Mouse (Mus musculus) embryonic stem cell, embryonic (primary cell): ENCODE data around the gene Vmn1r123.
"Not testable (repeated sequence)": the region's sequence is repeated elsewhere in the genome, so short reads cannot be mapped to it uniquely, and the experiment has no call there.

Experiments
- CTCF ChIA-PET, 4 experiments: fragments of 300-600 bp in 2 of 4; fragments of 350-600 bp in 2 of 4; sonication (Branson Sonifier 250); formaldehyde crosslinking; loops; one replicate each; lab custom pipeline; 2022; ENCODE audit warnings: inconsistent platforms in 2 of 4; lab: Charles Lee
- POLR2A ChIA-PET, 4 experiments: fragments of 300-600 bp in 2 of 4; fragments of 350-600 bp in 2 of 4; sonication (Branson Sonifier 250); formaldehyde crosslinking; loops; one replicate each; lab custom pipeline; 2022; ENCODE audit warnings: antibody characterized with exemption in 4 of 4, inconsistent platforms in 1 of 4; lab: Charles Lee

The Vmn1r123 gene

GRCm38 (mm10) chr7:21161885-21162284 is at the start of gene Vmn1r123:
TSS of gene Vmn1r123 (plus strand) at chr7:21162185.
- CTCF ChIA-PET, POLR2A ChIA-PET: not testable (repeated sequence)

DNA sequence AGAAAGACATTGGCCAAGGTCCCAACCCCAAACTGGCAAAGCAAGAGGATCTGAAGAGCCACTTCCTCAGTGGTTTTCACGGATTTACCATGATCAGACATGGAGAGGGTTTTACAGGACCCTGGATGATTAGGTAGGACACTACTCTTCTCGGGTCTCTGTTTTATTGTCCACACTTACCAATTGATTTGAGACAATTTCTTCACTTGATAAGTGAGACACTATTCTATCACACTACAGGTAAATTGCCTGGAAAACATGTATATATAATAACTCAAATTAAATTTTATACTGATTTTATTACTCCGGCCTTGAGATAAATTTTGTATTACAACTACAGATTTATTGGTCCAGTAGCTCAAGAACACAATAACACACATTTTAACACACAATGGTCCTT is 28.0 kb upstream of the Vmn1r123 start, which contains the start of gene Vmn1r122:
Gene Vmn1r122, minus strand, starts transcription at position 101 of the 400 bp plus-strand sequence.
- POLR2A ChIA-PET, CTCF ChIA-PET: not testable (repeated sequence)

DNA sequence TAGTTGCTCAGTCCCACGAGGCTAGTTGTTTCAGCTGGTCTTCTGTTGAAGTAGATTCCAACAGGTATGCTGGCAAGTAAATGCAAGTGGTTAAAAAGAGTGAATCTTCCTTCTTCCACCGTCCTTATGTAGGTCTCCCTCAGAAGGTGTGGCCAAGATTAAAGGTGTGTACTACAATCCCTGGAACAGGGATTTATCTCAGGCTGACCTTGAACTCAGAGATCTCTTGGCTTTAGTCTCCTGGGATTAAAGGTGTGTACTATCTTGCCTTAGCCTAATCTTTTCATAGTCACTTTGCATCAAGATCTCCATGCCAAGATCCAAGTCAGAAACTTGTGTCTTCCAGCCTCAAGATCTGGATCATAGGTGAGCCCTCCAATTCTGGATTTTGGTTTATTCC is 28.3 kb downstream of the Vmn1r123 start, which contains the start of gene Gm5157:
Gene Gm5157, minus strand, starts transcription at position 101 of the 400 bp plus-strand sequence.
- POLR2A ChIA-PET, CTCF ChIA-PET: not testable (repeated sequence)
